In genomic region chr17:15445421-15445820, GRCm38 (mm10) we compare ENCODE assay signal across 26 mouse cellular contexts.
"Had no signal": no experiment of that assay in that cellular context is flagged by ENCODE, and none has a peak within 500 bp of the region (broad histone marks: within the 10 kb centered on the region; RNA-seq: fewer than 3 reads in every experiment).

No protein-coding gene starts in this region.

- DNase-seq: cerebellum, adult 18-20 months; cerebellum, adult 2 months; cerebellum, adult 8-10 months; cerebellum, adult 9-10 months; cerebellum, adult 9-11 months; cerebellum, postnatal 10 days; cerebellum, postnatal 14 days; cerebellum, postnatal 25 days; cerebellum, postnatal 36 days; embryo, embryonic 11 days; forebrain, postnatal 0 days; gastrocnemius, adult 2 months; gastrocnemius, postnatal 10 days; gastrocnemius, postnatal 14 days; gastrocnemius, postnatal 25 days; gastrocnemius, postnatal 36 days; heart, adult 18-20 months had no signal

- H3K9me3 ChIP-seq: embryonic facial prominence, embryonic 10.5 days; embryonic facial prominence, embryonic 12.5 days; embryonic facial prominence, embryonic 13.5 days; embryonic facial prominence, embryonic 15.5 days; forebrain, embryonic 10.5 days; forebrain, embryonic 12.5 days; forebrain, embryonic 13.5 days; forebrain, embryonic 15.5 days had no signal

- H3K27ac ChIP-seq: embryonic facial prominence, embryonic 10.5 days; embryonic facial prominence, embryonic 12.5 days; embryonic facial prominence, embryonic 13.5 days; embryonic facial prominence, embryonic 15.5 days; forebrain, embryonic 12.5 days; forebrain, embryonic 13.5 days; forebrain, embryonic 15.5 days; gastrocnemius, adult 2 months had no signal

- H3K4me3 ChIP-seq: embryonic facial prominence, embryonic 10.5 days; embryonic facial prominence, embryonic 12.5 days; embryonic facial prominence, embryonic 13.5 days; embryonic facial prominence, embryonic 15.5 days; erythroblast, embryonic 14.5 days; forebrain, embryonic 10.5 days; forebrain, embryonic 12.5 days; forebrain, embryonic 13.5 days; forebrain, embryonic 15.5 days; gastrocnemius, adult 2 months had no signal

- H3K36me3 ChIP-seq: embryonic facial prominence, embryonic 10.5 days; embryonic facial prominence, embryonic 12.5 days; embryonic facial prominence, embryonic 13.5 days; embryonic facial prominence, embryonic 15.5 days; forebrain, embryonic 10.5 days; forebrain, embryonic 12.5 days; forebrain, embryonic 15.5 days had no signal

- H3K27me3 ChIP-seq: embryonic facial prominence, embryonic 12.5 days; embryonic facial prominence, embryonic 13.5 days; embryonic facial prominence, embryonic 15.5 days; forebrain, embryonic 12.5 days; forebrain, embryonic 13.5 days; forebrain, embryonic 15.5 days had no signal
